Mouse (Mus musculus) spleen, adult 2 months (tissue): Measurements from ENCODE around the gene Arg1.

ENCODE experiments used
- CTCF ChIP-seq: fragments of 200-500 bp; IDR thresholded peaks from 2 replicates; pipeline ENCODE4 v1.5.1; 2011; ENCODE audit warnings: mild to moderate bottlenecking, inconsistent platforms; ENCODE audit not compliant: insufficient read depth, insufficient read length, insufficient replicate concordance; ENCODE audit errors: extremely low read depth
- POLR2A ChIP-seq: fragments of 200-500 bp; IDR thresholded peaks from 2 replicates; pipeline ENCODE4 v1.6.1; 2011; ENCODE audit warnings: low read depth, low read length, inconsistent platforms

- TF ChIP-seq CTCF (no peak), POLR2A (no peak)
Measured at GRCm38 (mm10) chr10:24915486-24915885, 11.8 kb downstream of the Arg1 start.
